Mouse (Mus musculus): ENCODE data around the gene Irf1.

The Irf1 gene

GRCm38 (mm10) chr11:53771001-53771744 is 1.4 kb downstream of the Irf1 start:
- TF ChIP-seq GATA4 (IDR thresholded peaks at IDR 0.05; ENCODE audit: insufficient replicate concordance, low read length), result no peak

- TF ChIP-seq GATA4 (IDR thresholded peaks at IDR 0.05; ENCODE audit: insufficient replicate concordance, low read length), result no peak
Observed at GRCm38 (mm10) chr11:53772536-53772935, 2.7 kb downstream of the Irf1 start.

GRCm38 (mm10) chr11:53773087-53773486 is 3.3 kb downstream of the Irf1 start, which contains the start of gene Gm17334:
Gene Gm17334 (minus strand): TSS chr11:53773187.
- TF ChIP-seq GATA4 (IDR thresholded peaks at IDR 0.05; ENCODE audit: insufficient replicate concordance, low read length), result no peak

GRCm38 (mm10) chr11:53773641-53774360 is 4.0 kb downstream of the Irf1 start:
- TF ChIP-seq GATA4 (IDR thresholded peaks at IDR 0.05; ENCODE audit: insufficient replicate concordance, low read length), result no peak

GRCm38 (mm10) chr11:53774659-53775255 is 4.9 kb downstream of the Irf1 start:
- no peak for TF ChIP-seq GATA4 (IDR thresholded peaks at IDR 0.05; ENCODE audit: insufficient replicate concordance, low read length)

- no peak for TF ChIP-seq GATA4 (IDR thresholded peaks at IDR 0.05; ENCODE audit: insufficient replicate concordance, low read length)
Observed at GRCm38 (mm10) chr11:53777736-53778135, 7.9 kb downstream of the Irf1 start.

GRCm38 (mm10) chr11:53778455-53778854 is 8.6 kb downstream of the Irf1 start:
- TF ChIP-seq GATA4 (IDR thresholded peaks at IDR 0.05; ENCODE audit: insufficient replicate concordance, low read length), result no peak

- TF ChIP-seq GATA4 (IDR thresholded peaks at IDR 0.05; ENCODE audit: insufficient replicate concordance, low read length), result no peak
Observed at GRCm38 (mm10) chr11:53779808-53780207, 10.0 kb downstream of the Irf1 start.

- no peak for TF ChIP-seq GATA4 (IDR thresholded peaks at IDR 0.05; ENCODE audit: insufficient replicate concordance, low read length)
Observed at GRCm38 (mm10) chr11:53780262-53780661, 10.4 kb downstream of the Irf1 start.

GRCm38 (mm10) chr11:53781201-53781775 is 11.5 kb downstream of the Irf1 start:
- TF ChIP-seq GATA4 (IDR thresholded peaks at IDR 0.05; ENCODE audit: insufficient replicate concordance, low read length), result no peak

GRCm38 (mm10) chr11:53781964-53782363 is 12.2 kb downstream of the Irf1 start:
- no peak for TF ChIP-seq GATA4 (IDR thresholded peaks at IDR 0.05; ENCODE audit: insufficient replicate concordance, low read length)

- TF ChIP-seq GATA4 (IDR thresholded peaks at IDR 0.05; ENCODE audit: insufficient replicate concordance, low read length), result no peak
Observed at GRCm38 (mm10) chr11:53783288-53783687, 13.5 kb downstream of the Irf1 start.

GRCm38 (mm10) chr11:53785311-53785936 is 15.6 kb downstream of the Irf1 start:
- TF ChIP-seq GATA4 (IDR thresholded peaks at IDR 0.05; ENCODE audit: insufficient replicate concordance, low read length), result no peak

GRCm38 (mm10) chr11:53786058-53787031 is 16.5 kb downstream of the Irf1 start:
- no peak for TF ChIP-seq GATA4 (IDR thresholded peaks at IDR 0.05; ENCODE audit: insufficient replicate concordance, low read length)

Measured in liver, adult (tissue).